8 mouse cellular contexts compared by ENCODE assay signal in genomic region chr1:78425793-78426700, GRCm38 (mm10).
DNase-seq lines count a peak whose midpoint lies in the region; ATAC-seq and TF ChIP-seq lines count a peak whose summit lies in the region.

No protein-coding gene starts in this region.

- no peaks in the 10 kb centered on the region for H3K9me3 ChIP-seq in kidney, postnatal 0 days (replicated peaks; ENCODE audit: low read length)
- H3K9me3 ChIP-seq in hindbrain, postnatal 0 days (ENCODE audit: low read length), result no peaks in the 10 kb centered on the region
- H3K9me3 ChIP-seq in neural tube, embryonic 13.5 days, result no peaks in the 10 kb centered on the region
- H3K9me3 ChIP-seq in intestine, postnatal 0 days (ENCODE audit: control insufficient read depth), result no peaks in the 10 kb centered on the region

- H3K4me2 ChIP-seq in kidney, postnatal 0 days (ENCODE audit: low read length), result no peak overlapping the region
- H3K4me2 ChIP-seq in hindbrain, postnatal 0 days (ENCODE audit: low read depth, low read length), result no peak overlapping the region
- H3K4me2 ChIP-seq in neural tube, embryonic 13.5 days, result no peak overlapping the region
- H3K4me2 ChIP-seq in intestine, postnatal 0 days (replicated peaks; ENCODE audit: low read depth), result no peak overlapping the region

- no peak overlapping the region for H3K9ac ChIP-seq in kidney, postnatal 0 days (ENCODE audit: low read depth, low read length)
- H3K9ac ChIP-seq in hindbrain, postnatal 0 days (replicated peaks; ENCODE audit: low read length), result no peak overlapping the region
- H3K9ac ChIP-seq in neural tube, embryonic 13.5 days, result no peak overlapping the region
- H3K9ac ChIP-seq in intestine, postnatal 0 days (ENCODE audit: low read depth, low read length), result no peak overlapping the region

- TF ChIP-seq CTCF in kidney, postnatal 0 days (IDR thresholded peaks at IDR 0.05; ENCODE audit: low read depth), result no peak
- TF ChIP-seq CTCF in hindbrain, postnatal 0 days (IDR thresholded peaks at IDR 0.05; ENCODE audit: low read depth), result no peak
- TF ChIP-seq CTCF in intestine, postnatal 0 days (IDR thresholded peaks at IDR 0.05; ENCODE audit: low read depth), result no peak

- peak; percentile 65 for DNase-seq in kidney, postnatal 0 days (ENCODE audit: low spot score)
- no peak for DNase-seq in kidney, adult 8-10 months
- DNase-seq in fibroblast of lung, adult 2 months (ENCODE audit: low read depth), result peak; percentile 18
- DNase-seq in hindbrain, postnatal 0 days (ENCODE audit: low spot score), result no peak
- no peak for DNase-seq in adrenal gland, adult 8-10 months

- 0 out of 2 replicates have a peak, but pooled peaks cover 4% of the 10 kb centered on the region for H3K4me1 ChIP-seq in kidney, postnatal 0 days (replicated peaks; ENCODE audit: insufficient read depth, low read length)
- H3K4me1 ChIP-seq in hindbrain, postnatal 0 days (ENCODE audit: insufficient read depth, low read length), result no peaks in the 10 kb centered on the region; the same call in 1 of the 2 replicates
- peaks cover 6% of the 10 kb centered on the region for H3K4me1 ChIP-seq in neural tube, embryonic 13.5 days (replicated peaks)
- peaks cover 12% of the 10 kb centered on the region; the same call in 1 of the 2 replicates for H3K4me1 ChIP-seq in intestine, postnatal 0 days (replicated peaks; ENCODE audit: control insufficient read depth, insufficient read depth, low read length)

- H3K36me3 ChIP-seq in kidney, postnatal 0 days (ENCODE audit: insufficient read depth, low read length), result no peaks in the 10 kb centered on the region
- no peaks in the 10 kb centered on the region for H3K36me3 ChIP-seq in hindbrain, postnatal 0 days (ENCODE audit: insufficient read depth, low read length)
- peaks cover 19% of the 10 kb centered on the region for H3K36me3 ChIP-seq in neural tube, embryonic 13.5 days
- peaks cover 14% of the 10 kb centered on the region for H3K36me3 ChIP-seq in intestine, postnatal 0 days (ENCODE audit: control insufficient read depth, insufficient read depth)

- 76% methylated on average over 7 of the region's 7 CpGs for WGBS in kidney, postnatal 0 days
- 57% methylated on average over 7 of the region's 7 CpGs for WGBS in hindbrain, postnatal 0 days
- 80% methylated on average over 7 of the region's 7 CpGs for WGBS in neural tube, embryonic 13.5 days
- WGBS in intestine, postnatal 0 days, result 78% methylated on average over 7 of the region's 7 CpGs

- H3K4me3 ChIP-seq in kidney, postnatal 0 days (replicated peaks; ENCODE audit: low read depth, low read length), result no peak overlapping the region
- no peak overlapping the region for H3K4me3 ChIP-seq in hindbrain, postnatal 0 days (ENCODE audit: low read length)
- no peak overlapping the region for H3K4me3 ChIP-seq in neural tube, embryonic 13.5 days
- no peak overlapping the region for H3K4me3 ChIP-seq in intestine, postnatal 0 days (ENCODE audit: low read depth, low read length)

- H3K27me3 ChIP-seq in kidney, postnatal 0 days (ENCODE audit: insufficient read depth, low read length), result no peaks in the 10 kb centered on the region
- H3K27me3 ChIP-seq in hindbrain, postnatal 0 days (ENCODE audit: insufficient read depth, low read length), result no peaks in the 10 kb centered on the region
- H3K27me3 ChIP-seq in neural tube, embryonic 13.5 days, result no peaks in the 10 kb centered on the region
- H3K27me3 ChIP-seq in intestine, postnatal 0 days (replicated peaks; ENCODE audit: control insufficient read depth, insufficient read depth, low read length), result no peaks in the 10 kb centered on the region

- peak overlapping the region; percentile 47; the same call in 1 of the 2 replicates for H3K27ac ChIP-seq in kidney, postnatal 0 days
- peak overlapping the region; percentile 8; the same call in 1 of the 2 replicates for H3K27ac ChIP-seq in hindbrain, postnatal 0 days
- peak overlapping the region; percentile 59 for H3K27ac ChIP-seq in neural tube, embryonic 13.5 days (replicated peaks)
- H3K27ac ChIP-seq in intestine, postnatal 0 days (ENCODE audit: low read depth, low read length), result no peak overlapping the region

- ATAC-seq in kidney, postnatal 0 days (replicated peaks; ENCODE audit: low FRiP score, low read depth), result no peak
- no peak for ATAC-seq in hindbrain, postnatal 0 days
- ATAC-seq in neural tube, embryonic 13.5 days (ENCODE audit: low read depth), result peak; percentile 50; the same call in 1 of the 2 replicates
- no peak for ATAC-seq in intestine, postnatal 0 days
- ATAC-seq in inflammation-experienced regulatory T-cells, adult 6 months, result no peak

Comparison
In these comparisons a context has a peak if more than half of its experiments do, and no peak if none do; other contexts are left out.
1. DNase-seq: peak in kidney, postnatal 0 days (single experiment) and fibroblast of lung, adult 2 months (single experiment); none in kidney, adult 8-10 months (0 of 2), hindbrain, postnatal 0 days (single experiment) and adrenal gland, adult 8-10 months (single experiment).